Mouse (Mus musculus) stomach, embryonic 15.5 days (tissue): Measurements from ENCODE around the gene Foxn3. TPM values are rescaled to one million over a fixed set of nuclear protein-coding genes. Genes with fewer than 3 reads are reported as not detected.

Experiments
- ATAC-seq: fragments of 200-750 bp; cut with Nextera tagmentation; 2 replicates; pipeline ENCODE4 v1.8.0; 2017; ENCODE audit warnings: low read depth, moderate number of reproducible peaks, moderate TSS enrichment; ENCODE audit not compliant: insufficient read depth, low FRiP score
- H3K27ac ChIP-seq: fragments of 300-500 bp; sonication (generic); 2 replicates; pipeline ENCODE4 v1.5.1; 2015; ENCODE audit warnings: mild to moderate bottlenecking, inconsistent platforms
- H3K27me3 ChIP-seq: fragments of 300-500 bp; sonication (generic); replicated peaks from 2 replicates; pipeline ENCODE4 v1.6.1; 2015; ENCODE audit warnings: inconsistent platforms
- H3K36me3 ChIP-seq: fragments of 300-500 bp; sonication (generic); 2 replicates; pipeline ENCODE4 v1.6.1; 2015; ENCODE audit warnings: inconsistent platforms
- H3K4me1 ChIP-seq: fragments of 300-500 bp; sonication (generic); 2 replicates; pipeline ENCODE4 v1.6.1; 2015; ENCODE audit warnings: inconsistent platforms
- H3K4me2 ChIP-seq: fragments of 300-500 bp; sonication (generic); 2 replicates; pipeline ENCODE4 v1.6.1; 2015; ENCODE audit warnings: mild to moderate bottlenecking, inconsistent platforms
- H3K4me3 ChIP-seq: fragments of 300-500 bp; sonication (generic); replicated peaks from 2 replicates; pipeline ENCODE4 v1.5.1; 2015; ENCODE audit warnings: inconsistent platforms
- H3K9ac ChIP-seq: fragments of 300-500 bp; sonication (generic); 2 replicates; pipeline ENCODE4 v1.6.1; 2015; ENCODE audit warnings: inconsistent platforms
- H3K9me3 ChIP-seq: fragments of 300-500 bp; sonication (generic); 2 replicates; pipeline ENCODE4 v1.6.1; 2016; ENCODE audit warnings: inconsistent platforms
- WGBS: fragments of 180-500 bp; shearing (Covaris S2); methylation state at CpG from one replicate; pipeline ENCODE4 v1.1.7; 2015; 5-methylcytosine and 5-hydroxymethylcytosine counted together
- polyA plus RNA-seq: library from polyadenylated mRNA; unstranded; fragments of >200 nt; fragmentation: Nextera tagmentation; extraction: Ambion mirVana; gene quantifications from 2 replicates; pipeline ENCODE4 v1.2.1, GENCODE M21; 2015

The Foxn3 gene
- polyA plus RNA-seq, 1 experiment from 2014 or later = 58.0 TPM

- no peaks in the 10 kb centered on the region for H3K36me3 ChIP-seq
- no peaks in the 10 kb centered on the region for H3K9me3 ChIP-seq
- WGBS = 40% methylated on average over 20 of the region's 20 CpGs
- H3K4me1 ChIP-seq = peaks cover 23% of the 10 kb centered on the region; the same call in 1 of the 2 replicates
- ATAC-seq = no peak
- H3K27me3 ChIP-seq = no peaks in the 10 kb centered on the region
- no peak overlapping the region for H3K4me3 ChIP-seq
- H3K4me2 ChIP-seq = no peak overlapping the region
- no peak overlapping the region for H3K27ac ChIP-seq
- no peak overlapping the region for H3K9ac ChIP-seq
Observed at GRCm38 (mm10) chr12:99329301-99330257, 233.8 kb downstream of the Foxn3 start.

DNA sequence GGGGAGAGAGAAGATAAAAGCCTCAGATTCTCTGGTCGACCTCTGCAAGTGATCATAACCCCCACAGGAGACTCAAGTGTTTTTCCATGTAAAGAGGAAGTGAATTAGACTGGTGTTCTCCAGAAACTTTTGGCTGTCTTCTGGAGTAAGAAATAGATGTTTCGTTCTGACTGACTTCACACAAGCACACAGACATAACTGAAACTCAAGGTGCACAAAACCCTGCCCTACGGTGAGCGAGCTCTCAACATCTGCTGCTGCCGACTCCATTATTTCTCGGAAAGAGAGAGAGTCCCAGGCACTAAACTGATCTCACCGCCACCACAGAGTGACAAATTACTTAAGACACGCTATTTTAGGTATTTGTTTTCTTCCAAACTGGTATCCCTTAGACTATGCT lies 237.2 kb downstream of the Foxn3 start:
- H3K4me3 ChIP-seq = no peak overlapping the region
- no peaks in the 10 kb centered on the region for H3K9me3 ChIP-seq
- H3K9ac ChIP-seq = no peak overlapping the region
- WGBS = 53% methylated on average over 8 of the region's 8 CpGs
- ATAC-seq = no peak
- H3K36me3 ChIP-seq = no peaks in the 10 kb centered on the region
- 0 out of 2 replicates have a peak, but pooled peaks cover 11% of the 10 kb centered on the region for H3K4me1 ChIP-seq
- no peak overlapping the region for H3K27ac ChIP-seq
- no peaks in the 10 kb centered on the region for H3K27me3 ChIP-seq
- no peak overlapping the region for H3K4me2 ChIP-seq

DNA sequence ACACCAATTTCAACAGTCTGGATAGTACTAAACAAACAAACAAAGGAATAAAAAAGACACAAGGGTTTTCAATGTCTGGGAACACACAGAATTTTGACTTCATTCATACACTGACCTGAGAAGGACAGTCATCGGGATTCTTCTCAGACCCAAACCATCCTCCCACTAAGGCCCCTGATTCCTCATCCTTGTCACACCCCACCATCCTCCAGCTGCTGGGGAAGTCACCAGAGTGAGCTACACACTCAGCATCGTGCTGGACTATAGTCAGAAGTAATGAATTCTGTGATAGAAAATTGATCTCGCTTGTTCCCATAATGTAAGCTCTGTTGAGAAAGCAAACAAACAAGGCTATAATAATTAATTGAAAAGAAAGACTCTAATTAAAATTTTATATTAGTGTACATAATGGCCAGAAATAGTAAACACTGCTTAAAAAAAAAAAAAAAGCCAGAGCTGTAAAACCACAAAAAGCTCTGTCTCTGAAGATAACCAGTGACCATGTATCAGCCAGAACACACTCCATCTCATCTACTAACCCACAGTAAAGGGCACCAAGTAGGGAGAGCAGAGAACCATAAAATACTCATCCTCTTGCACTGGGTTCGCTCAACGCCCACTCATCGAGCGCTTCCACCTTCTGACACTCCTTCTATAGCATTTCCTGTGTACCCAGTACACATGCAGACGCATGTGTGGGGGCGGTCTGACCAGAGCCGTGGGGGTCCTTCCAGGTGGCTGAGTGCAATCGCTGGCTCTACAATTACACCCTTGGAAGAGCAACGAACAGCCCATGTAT lies 241.6 kb downstream of the Foxn3 start:
- H3K27me3 ChIP-seq = no peaks in the 10 kb centered on the region
- 77% methylated on average over 12 of the region's 12 CpGs for WGBS
- H3K36me3 ChIP-seq = no peaks in the 10 kb centered on the region
- no peak overlapping the region for H3K27ac ChIP-seq
- H3K4me1 ChIP-seq = no peaks in the 10 kb centered on the region; the same call in 1 of the 2 replicates
- no peak overlapping the region for H3K4me3 ChIP-seq
- H3K9ac ChIP-seq = no peak overlapping the region
- H3K9me3 ChIP-seq = no peaks in the 10 kb centered on the region
- no peak overlapping the region for H3K4me2 ChIP-seq
- no peak; the same call in 1 of the 2 replicates for ATAC-seq

DNA sequence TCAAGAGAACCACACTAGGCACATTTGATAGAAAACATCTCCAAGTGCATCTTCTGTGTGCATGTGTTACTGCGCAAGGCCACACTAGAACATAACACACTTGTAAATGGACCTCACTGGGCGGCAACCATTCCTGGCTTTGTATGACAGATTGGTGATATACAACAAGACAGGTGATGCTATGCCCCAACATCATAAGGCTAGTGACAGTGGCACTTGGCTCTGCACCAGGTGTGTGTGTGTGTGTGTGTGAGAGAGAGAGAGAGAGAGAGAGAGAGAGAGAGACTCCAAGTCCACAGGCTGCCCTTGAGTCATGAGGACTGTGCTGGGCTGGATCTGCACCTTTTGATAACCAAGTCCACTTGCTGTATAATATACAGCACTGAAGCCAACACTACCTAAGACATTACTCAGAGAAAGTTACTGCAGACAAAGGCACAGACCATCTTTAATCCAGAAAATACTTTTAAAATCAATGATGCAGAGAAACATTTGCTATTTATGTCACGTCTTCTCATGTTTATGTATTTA lies 242.4 kb downstream of the Foxn3 start:
- H3K4me3 ChIP-seq = no peak overlapping the region
- no peak for ATAC-seq
- no peaks in the 10 kb centered on the region for H3K27me3 ChIP-seq
- no peaks in the 10 kb centered on the region for H3K9me3 ChIP-seq
- no peak overlapping the region for H3K4me2 ChIP-seq
- no peak overlapping the region for H3K27ac ChIP-seq
- H3K9ac ChIP-seq = no peak overlapping the region
- H3K4me1 ChIP-seq = no peaks in the 10 kb centered on the region; the same call in 1 of the 2 replicates
- no peaks in the 10 kb centered on the region for H3K36me3 ChIP-seq
- 86% methylated on average over 3 of the region's 3 CpGs for WGBS

DNA sequence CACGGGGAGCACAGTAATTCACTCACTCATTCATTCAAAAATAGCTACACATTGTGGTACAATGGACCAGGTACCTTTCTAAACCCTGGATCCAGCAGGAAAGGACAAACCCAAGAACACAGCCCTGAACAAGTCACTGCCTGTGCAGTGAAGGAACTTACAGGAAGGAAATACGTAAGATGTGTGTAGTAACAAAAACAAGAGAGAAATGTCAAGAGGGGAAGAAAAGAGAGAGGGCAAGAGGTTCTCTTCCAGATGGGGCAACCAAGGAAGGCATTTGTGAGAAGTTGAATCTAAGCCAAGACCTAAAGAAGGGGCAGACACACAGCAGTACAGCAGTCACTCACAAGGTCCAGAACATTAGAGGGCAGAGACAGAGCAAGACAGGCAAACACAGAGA lies 243.5 kb downstream of the Foxn3 start:
- Histone ChIP-seq H3K4me2 (no peak overlapping the region), H3K27ac (no peak overlapping the region), H3K4me1 (no peaks in the 10 kb centered on the region; the same call in 1 of the 2 replicates), H3K9me3 (no peaks in the 10 kb centered on the region), H3K36me3 (no peaks in the 10 kb centered on the region), H3K9ac (no peak overlapping the region), H3K27me3 (no peaks in the 10 kb centered on the region), H3K4me3 (no peak overlapping the region)
- WGBS = 71% methylated on average over 2 of the region's 2 CpGs
- no peak for ATAC-seq

DNA sequence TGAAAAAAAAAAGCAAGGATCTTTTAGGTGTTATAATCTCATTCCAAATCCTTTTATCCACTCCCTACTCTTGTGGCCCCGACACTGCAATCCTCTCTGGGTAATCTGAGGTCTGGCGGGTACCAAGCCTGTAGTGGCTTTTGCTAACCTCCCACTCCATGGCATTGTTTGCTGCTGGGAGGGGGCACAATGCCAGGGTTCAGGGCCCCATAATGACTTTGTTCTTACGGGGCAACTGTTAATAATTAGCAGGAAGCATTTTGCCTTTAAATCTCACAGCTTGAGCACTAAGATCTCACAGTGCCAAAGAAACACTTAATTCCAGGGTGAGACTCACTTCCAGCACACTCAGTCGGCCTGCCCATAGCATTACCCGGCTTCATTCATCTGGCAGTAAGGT lies 244.2 kb downstream of the Foxn3 start:
- Histone ChIP-seq H3K4me3 (no peak overlapping the region), H3K27ac (no peak overlapping the region), H3K27me3 (no peaks in the 10 kb centered on the region), H3K36me3 (no peaks in the 10 kb centered on the region), H3K9ac (no peak overlapping the region), H3K4me1 (no peaks in the 10 kb centered on the region; the same call in 1 of the 2 replicates), H3K9me3 (no peaks in the 10 kb centered on the region), H3K4me2 (no peak overlapping the region)
- 69% methylated on average over 5 of the region's 5 CpGs for WGBS
- ATAC-seq = no peak

DNA sequence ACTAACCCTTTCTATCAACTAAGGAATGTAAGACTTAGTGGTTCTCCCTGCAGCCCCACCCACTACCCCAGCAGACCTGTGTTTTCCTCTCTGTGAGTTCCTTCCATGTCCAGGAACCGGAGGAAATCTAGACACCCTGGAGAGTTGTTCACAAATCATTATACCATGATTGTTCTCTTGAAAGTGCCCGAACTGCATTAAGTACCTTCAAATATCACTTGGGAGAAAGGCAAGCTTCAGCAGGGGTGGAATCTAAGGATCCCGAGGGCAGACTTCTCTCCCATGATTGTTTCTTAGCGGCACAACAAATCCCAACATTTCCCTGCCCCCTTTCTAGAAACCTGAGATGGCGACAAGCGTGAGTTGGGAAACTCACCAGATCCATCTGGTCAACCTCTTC lies 247.5 kb downstream of the Foxn3 start:
- Histone ChIP-seq H3K27ac (no peak overlapping the region), H3K36me3 (no peaks in the 10 kb centered on the region), H3K4me3 (no peak overlapping the region), H3K27me3 (no peaks in the 10 kb centered on the region), H3K9ac (no peak overlapping the region), H3K9me3 (no peaks in the 10 kb centered on the region), H3K4me2 (no peak overlapping the region), H3K4me1 (no peaks in the 10 kb centered on the region; the same call in 1 of the 2 replicates)
- 94% methylated on average over 6 of the region's 6 CpGs for WGBS
- no peak for ATAC-seq

GRCm38 (mm10) chr12:99314817-99315216 lies 248.6 kb downstream of the Foxn3 start:
- H3K36me3 ChIP-seq = no peaks in the 10 kb centered on the region
- H3K9ac ChIP-seq = no peak overlapping the region
- no peak overlapping the region for H3K27ac ChIP-seq
- WGBS = 71% methylated on average over 5 of the region's 5 CpGs
- H3K27me3 ChIP-seq = no peaks in the 10 kb centered on the region
- ATAC-seq = no peak
- H3K4me2 ChIP-seq = no peak overlapping the region
- H3K9me3 ChIP-seq = no peaks in the 10 kb centered on the region
- H3K4me3 ChIP-seq = no peak overlapping the region
- H3K4me1 ChIP-seq = no peaks in the 10 kb centered on the region

GRCm38 (mm10) chr12:99311303-99311702 lies 252.1 kb downstream of the Foxn3 start:
- no peak overlapping the region for H3K4me3 ChIP-seq
- no peak overlapping the region for H3K9ac ChIP-seq
- H3K9me3 ChIP-seq = no peaks in the 10 kb centered on the region
- peaks cover 5% of the 10 kb centered on the region for H3K4me1 ChIP-seq
- no peak overlapping the region for H3K27ac ChIP-seq
- H3K27me3 ChIP-seq = no peaks in the 10 kb centered on the region
- no peak for ATAC-seq
- no peak overlapping the region for H3K4me2 ChIP-seq
- WGBS = 49% methylated on average over 3 of the region's 3 CpGs
- H3K36me3 ChIP-seq = no peaks in the 10 kb centered on the region

DNA sequence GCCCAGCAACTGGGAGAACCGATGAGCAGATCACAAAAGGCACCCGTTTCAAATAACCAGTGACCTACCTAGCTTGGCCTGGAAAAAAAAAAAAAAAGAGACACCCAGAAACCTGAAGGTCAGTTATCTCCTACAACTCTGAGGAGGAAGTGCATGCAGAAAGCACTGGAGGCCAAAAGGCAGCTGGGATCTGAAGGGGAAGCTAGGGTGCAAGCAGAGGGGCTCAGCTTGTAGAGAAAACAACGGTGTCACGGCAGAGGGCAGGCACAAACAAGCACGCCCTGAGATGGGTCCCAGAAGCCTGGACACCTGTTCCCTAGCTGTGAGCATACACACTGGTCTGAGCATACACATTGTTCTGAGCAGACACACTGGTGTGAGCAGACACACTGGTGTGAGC lies 253.4 kb downstream of the Foxn3 start:
- no peak overlapping the region for H3K9ac ChIP-seq
- no peaks in the 10 kb centered on the region for H3K27me3 ChIP-seq
- H3K4me1 ChIP-seq = peaks cover 11% of the 10 kb centered on the region
- no peaks in the 10 kb centered on the region for H3K36me3 ChIP-seq
- no peak overlapping the region for H3K4me3 ChIP-seq
- no peak overlapping the region for H3K27ac ChIP-seq
- no peaks in the 10 kb centered on the region for H3K9me3 ChIP-seq
- 73% methylated on average over 5 of the region's 5 CpGs for WGBS
- ATAC-seq = no peak
- no peak overlapping the region for H3K4me2 ChIP-seq

- Histone ChIP-seq H3K4me2 (no peak overlapping the region), H3K9me3 (no peaks in the 10 kb centered on the region), H3K27ac (no peak overlapping the region), H3K36me3 (no peaks in the 10 kb centered on the region), H3K4me1 (peaks cover 11% of the 10 kb centered on the region), H3K4me3 (no peak overlapping the region), H3K27me3 (no peaks in the 10 kb centered on the region), H3K9ac (no peak overlapping the region)
- WGBS = 68% methylated on average over 11 of the region's 11 CpGs
- ATAC-seq = no peak
Observed at GRCm38 (mm10) chr12:99308541-99309089, 254.8 kb downstream of the Foxn3 start.
